Mouse (Mus musculus): Measurements from ENCODE around the gene Gcgr.

GRCm38 (mm10) chr11:120571122-120571521, 40.6 kb downstream of the Gcgr start:
- TF ChIP-seq CTCF (IDR thresholded peaks at IDR 0.05; ENCODE audit: low read depth) (no peak), EP300 (optimal IDR thresholded peaks at IDR 0.05) (no peak)
